Mouse (Mus musculus) adrenal gland, postnatal 14 days (tissue): ENCODE data around the gene Ube2dnl1. TPM values are rescaled to one million over a fixed set of nuclear protein-coding genes. Genes with fewer than 3 reads are reported as not detected.

Experiments used
- DNase-seq: peaks from one replicate; pipeline ENCODE4 v3.0.0; 2021; ENCODE audit warnings: mixed read lengths
- long read RNA-seq, 2 experiments: library from polyadenylated mRNA; stranded (forward); transcript quantifications; one replicate each; pipeline ENCODE4 v2.0.0; 2021
- total RNA-seq: library from RNA; stranded (reverse); gene quantifications from 2 replicates; pipeline ENCODE4 v1.2.3, GENCODE M21; 2021

Gene Ube2dnl1
- not detected in 2 replicates for total RNA-seq
- long read RNA-seq, experiment 1: 0 reads
- long read RNA-seq, experiment 2: 0 reads

DNA sequence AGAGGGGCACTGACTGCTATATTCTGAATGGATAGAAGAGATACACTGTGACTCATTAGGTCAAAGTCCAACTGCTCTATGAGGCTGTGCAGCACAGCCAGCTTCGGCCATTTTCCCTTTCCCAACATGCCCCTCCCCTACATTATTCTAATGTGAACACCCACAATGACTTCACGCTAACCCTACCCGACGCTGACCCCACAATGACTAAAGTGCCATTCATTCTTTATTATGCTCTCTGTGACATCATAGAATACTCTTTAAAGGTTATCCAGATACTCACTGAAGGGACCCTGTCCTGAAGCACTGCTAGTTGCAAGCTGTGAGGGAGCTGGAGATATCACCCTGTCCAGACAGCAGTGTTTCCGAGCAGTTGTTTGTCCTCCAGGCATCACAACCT lies at the start of gene Ube2dnl1:
Gene Ube2dnl1 (plus strand): TSS at position 301 of the 400 bp plus-strand sequence.
- no peak for DNase-seq

DNA sequence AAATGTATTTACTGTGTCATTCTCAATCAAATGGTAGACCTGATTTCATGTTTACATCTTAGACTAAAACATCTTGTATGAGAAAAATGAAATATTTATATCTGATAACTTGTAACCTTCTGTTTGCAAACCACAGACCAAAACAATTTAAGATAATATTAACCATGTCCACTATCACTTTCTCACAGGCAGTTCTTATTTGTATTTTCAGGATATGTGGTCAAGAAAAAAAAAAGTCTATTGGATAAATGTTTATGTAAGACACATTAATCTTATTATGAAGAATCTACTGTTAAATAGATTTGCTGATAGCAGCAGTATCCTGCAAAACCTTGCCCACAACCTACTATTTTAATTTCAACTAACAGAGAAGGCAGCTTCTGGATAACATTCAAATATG lies 9.3 kb upstream of the Ube2dnl1 start:
- no peak for DNase-seq

DNA sequence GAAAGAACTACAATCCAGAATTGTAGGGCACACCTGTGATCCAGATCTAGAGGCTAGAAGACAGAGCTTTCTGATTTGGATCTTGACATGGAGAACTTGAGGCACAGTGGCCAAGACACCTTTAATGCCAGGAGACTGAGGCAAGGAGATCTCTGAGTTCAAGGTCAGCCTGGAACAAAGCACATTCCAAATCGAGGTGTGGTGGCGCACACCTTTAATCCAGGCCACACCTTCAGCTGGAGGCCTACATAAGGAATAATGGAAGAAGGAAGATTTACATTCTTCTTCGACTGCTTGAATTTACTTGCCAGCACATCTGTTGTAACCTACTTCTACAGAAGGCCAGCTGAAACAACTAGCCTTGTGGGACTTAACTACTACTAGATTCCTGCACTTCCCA lies 7.3 kb upstream of the Ube2dnl1 start:
- DNase-seq: no peak

DNA sequence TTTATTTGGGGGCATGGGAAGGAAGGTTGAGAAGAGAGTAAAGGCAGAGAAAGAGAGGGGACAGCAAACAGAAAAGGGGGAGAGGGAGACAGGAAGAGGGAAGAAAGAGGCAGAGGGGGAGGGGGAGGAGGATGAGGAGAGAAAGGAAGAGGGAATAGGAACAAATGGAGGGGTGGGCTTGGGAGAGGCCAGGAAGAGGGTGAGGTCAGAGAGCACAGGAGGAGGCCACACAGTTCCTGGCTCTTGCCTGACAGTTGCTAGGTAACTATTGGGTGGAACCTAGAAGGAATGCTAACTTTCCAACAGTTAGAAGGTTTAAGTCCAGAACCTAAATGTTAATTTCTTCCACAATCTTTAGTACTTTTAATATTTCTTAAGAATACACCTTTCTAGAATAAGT lies 1.4 kb upstream of the Ube2dnl1 start:
- DNase-seq: no peak

DNA sequence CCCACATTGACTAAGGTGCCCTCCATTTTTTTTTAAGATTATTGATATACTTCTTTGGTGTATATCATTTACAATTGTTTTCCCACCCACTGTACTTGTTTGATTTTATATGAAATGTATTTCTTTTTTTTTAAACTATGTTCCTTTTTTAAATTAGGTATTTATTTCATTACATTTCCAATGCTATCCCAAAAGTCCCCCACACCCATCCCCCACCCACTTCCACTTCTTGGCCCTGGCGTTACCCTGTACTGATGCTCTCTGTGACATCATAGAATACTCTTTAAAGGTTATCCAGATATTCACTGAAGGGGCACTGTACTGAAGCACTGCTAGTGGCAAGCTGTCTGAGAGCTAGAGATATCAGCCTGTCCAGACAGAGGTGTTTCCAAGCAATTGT lies 2.5 kb downstream of the Ube2dnl1 start, which contains the start of gene Ube2dnl2:
Gene Ube2dnl2 (plus strand): TSS at position 301 of the 400 bp plus-strand sequence.
- no peak for DNase-seq

DNA sequence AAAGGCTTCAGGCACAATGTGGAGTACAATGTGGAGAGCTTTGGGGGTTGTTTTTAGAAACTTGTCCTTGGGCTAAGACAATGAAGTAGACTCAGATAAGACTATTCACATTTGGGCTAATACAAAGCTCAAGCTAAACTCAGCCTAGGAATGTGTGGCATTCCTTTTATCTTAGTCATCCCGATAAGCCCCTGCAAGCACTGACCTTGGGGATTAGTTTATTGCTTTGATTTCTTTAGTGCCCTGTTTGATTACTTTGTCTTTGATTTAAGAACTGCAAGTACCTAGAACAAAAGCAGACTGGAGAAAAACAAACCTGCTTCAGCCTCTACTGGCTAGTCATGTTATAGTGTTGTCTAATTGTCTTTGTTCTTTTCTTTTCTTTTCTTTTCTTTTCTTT lies 50.3 kb downstream of the Ube2dnl1 start:
- DNase-seq: no peak

Other genes with a start within 250 kb of the Ube2dnl1 start
- gene Ube2dnl2, start 2.6 kb downstream of the Ube2dnl1 start, total RNA-seq: not detected in 2 replicates